Mouse (Mus musculus) megakaryocyte-erythroid progenitor cell, adult 5-6 weeks (primary cell): ENCODE measurements around the gene Rnf181. TPM values are rescaled to one million over a fixed set of nuclear protein-coding genes. Genes with fewer than 3 reads are reported as not detected.

Experiments
- ATAC-seq: replicated peaks from 2 replicates; pipeline ENCODE4 v1.8.0; 2016; ENCODE audit warnings: mild to moderate bottlenecking, inconsistent platforms; ENCODE audit not compliant: severe bottlenecking, poor library complexity, low FRiP score, low TSS enrichment
- total RNA-seq, 2 experiments: library from RNA; stranded (forward) in 1 of 2; stranded (reverse) in 1 of 2; fragments of 200-1000, 215-1000 nt in 1 of 2; fragments of >200 nt in 1 of 2; fragmentation: Nextera tagmentation in 1 of 2; gene quantifications; 2 replicates each; pipeline ENCODE4 v1.2.3; 2014 to 2017

Gene Rnf181
- total RNA-seq, 2 experiments from 2014 or later: 34.8 to 91.5 TPM

DNA sequence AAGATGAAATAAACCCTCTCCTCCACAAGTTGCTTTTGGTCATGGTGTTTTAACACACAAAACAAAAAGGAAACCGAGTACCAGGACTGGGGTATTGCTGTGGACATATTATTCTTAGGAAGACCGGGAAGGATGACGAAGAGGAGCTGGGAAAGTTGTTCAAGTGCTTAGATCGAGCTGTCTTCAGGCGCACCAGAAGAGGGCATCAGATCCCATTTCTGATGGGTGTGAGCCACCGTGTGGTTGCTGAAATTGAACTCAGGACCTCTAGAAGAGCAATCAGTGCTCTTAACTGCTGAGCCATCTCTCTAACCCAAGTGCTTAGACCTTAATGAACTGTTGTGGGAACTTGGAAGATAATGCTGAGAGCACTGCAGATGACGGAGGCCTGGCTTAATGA is 2.7 kb downstream of the Rnf181 start:
- ATAC-seq: no peak

GRCm38 (mm10) chr6:72362132-72363028 is 4.4 kb downstream of the Rnf181 start:
- ATAC-seq: peak; percentile 89

DNA sequence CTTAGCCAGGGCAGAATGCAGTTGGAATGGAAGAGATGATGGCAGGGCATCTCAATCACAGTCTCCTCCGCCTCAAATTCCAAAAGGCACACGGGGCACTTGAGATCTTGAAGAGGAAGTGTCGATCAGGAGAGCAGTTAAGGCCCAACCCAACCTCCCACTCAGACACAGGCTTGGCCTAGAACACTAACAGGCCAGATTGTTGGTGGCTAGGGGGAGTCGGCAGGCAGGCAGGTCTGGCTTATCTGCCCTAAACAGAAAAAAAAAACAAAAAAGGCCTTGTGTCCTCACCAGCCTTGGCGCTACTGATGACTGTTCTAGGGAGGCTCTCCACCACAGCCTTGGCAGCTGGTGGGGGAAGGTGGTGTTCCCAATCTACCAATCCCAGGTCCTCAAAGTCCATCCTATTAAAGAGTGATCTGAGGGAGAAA is 5.6 kb downstream of the Rnf181 start:
- peak; percentile 45 for ATAC-seq

- no peak for ATAC-seq
Observed at GRCm38 (mm10) chr6:72360599-72360935, 6.2 kb downstream of the Rnf181 start.

DNA sequence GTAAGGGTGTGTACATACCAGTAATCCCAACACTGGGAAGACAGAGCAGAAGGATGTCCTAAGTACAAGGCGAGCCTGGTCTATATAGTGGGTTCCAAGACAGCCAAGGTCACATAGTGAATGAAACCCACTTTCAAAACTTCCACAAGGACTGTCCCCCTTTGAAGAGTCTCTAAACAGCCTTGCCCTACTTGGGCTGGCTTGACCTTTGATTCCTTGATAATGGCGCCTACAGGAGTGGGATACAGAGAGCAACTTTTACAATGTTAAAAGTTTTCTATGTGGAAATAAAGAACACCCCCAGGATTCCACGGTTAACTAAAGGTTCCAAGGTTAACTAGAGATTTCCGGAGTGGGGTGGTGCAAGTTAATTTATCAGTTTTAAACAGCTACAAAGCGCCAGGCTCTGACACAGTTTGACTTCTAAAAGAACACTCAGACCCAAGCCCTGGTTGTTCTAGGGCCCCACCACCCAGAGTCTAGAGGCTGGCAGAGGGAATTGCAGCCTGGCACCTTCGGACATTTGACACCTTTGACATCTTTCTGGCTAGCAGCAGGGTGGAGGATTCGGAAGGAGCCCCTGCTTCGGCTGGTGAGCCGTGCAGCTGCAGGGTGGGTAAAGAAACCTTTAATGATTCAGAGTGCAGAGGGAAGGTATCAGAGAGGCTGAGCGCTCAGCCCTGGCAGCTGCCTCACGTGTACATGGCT is 6.7 kb downstream of the Rnf181 start:
- ATAC-seq: no peak

DNA sequence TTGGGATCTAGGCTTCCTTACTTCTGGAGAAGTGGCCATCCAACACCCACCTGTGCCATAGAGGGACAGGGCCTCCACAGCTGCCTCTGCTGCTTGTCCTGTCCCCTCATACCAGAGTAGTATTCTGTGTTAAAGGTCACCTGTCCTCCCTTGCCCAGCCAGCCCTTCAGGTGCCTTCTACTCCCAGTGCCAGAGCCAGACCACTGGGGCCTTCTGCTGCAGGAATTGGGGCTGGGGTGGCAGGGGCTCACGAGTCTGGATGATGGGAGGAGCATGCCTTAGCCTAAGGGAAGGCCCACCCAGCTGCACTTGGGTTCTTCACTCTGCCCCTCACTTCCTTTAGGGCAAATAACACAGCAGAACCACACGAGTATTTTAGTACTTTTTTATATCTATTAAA is 7.4 kb downstream of the Rnf181 start:
- no peak for ATAC-seq

DNA sequence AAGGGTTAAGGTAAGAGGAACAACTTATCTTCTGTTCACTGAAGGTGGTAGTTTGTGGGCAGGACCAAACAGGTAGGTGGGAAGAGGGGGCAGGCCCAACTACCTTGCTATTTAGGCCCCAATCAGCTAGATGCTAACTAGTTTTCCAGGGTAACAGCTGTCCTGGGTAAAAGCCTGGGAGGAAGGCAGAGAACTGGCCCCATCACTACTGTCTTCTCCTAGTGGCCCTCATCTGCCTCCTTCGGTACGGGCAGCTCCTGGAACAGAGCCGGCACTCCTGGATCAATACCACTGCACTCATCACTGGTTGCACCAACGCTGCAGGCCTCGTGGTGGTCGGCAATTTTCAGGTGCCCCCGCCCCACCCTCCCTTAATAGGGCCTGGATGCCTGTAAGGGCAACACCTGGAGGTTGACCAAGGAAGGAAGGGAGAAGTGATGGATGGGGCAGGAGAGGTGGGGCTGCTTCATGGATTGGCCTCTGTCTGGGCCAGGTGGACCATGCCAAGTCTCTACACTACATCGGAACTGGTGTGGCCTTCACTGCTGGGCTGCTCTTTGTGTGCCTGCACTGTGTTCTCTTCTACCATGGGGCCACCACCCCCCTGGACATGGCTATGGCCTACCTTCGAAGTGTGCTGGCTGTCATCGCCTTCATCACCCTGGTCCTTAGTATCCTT is 8.5 kb downstream of the Rnf181 start:
- no peak for ATAC-seq

DNA sequence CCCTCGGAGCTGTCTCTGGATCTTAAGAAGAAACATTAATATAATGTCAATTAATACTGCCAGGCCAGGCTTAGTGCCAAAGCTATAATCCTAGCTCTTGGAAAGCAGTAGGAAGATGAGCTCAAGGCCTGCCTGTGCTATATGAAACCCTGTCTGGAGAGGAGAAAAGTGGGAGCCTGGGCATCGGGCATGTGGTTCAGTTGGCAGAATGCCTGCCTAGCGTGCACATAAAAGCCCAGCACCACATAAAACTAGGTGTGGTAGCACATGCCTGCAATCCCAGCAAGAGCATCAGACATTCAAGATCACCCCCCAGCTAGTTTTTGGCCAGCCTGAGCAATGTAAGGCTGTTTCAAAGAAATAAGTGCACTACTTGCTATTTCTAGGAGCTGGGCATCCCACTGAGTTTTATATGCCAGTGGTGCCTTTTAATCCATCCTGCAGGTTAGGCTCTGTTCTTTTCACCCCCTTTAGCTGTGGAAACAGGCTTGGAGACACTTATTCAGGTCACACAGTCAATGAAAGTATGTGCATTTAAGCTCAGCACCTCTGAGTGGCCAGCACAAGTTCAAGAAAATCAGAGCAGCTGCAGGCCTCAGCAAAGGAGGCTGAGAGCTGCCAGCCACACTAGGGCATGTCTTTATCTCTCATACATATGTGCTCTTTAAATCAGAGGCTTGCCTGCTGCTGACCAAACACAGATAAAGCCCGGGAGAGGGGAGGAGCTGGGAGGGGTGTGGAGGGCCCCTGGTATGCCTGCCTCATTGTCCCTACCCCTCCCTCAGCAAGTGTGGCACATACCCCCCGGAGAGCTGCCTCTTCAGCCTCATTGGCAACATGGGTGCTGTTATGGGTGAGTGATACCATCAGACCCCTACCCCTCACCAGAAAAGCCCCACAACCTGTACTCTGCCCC is 9.3 kb downstream of the Rnf181 start:
- peak; percentile 54 for ATAC-seq

DNA sequence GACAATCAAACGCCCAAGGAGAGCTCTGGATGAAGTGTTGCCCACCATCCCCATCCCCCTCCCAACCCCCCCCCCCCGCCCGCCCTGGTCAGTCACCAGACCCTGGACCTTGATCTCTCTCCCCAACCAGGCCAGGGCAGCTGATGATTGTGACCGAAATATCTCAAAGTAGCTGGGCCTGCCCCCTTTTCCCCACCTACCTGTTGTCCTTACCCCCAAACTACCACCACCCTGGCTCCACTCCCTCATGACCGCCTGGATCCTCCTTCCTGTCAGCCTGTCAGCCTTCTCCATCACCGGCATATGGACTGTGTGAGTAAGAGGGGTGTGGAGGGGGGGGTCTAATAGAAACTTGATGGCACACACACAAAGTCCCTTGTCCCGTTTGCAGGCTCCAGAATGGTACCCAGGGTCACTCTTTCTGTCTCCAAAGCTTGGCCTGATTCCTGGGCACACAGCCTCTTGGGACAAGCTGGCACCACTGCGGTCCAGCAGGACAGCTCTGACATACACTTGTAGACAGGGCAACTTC is 10.7 kb downstream of the Rnf181 start:
- no peak for ATAC-seq

GRCm38 (mm10) chr6:72355066-72355911 is 11.5 kb downstream of the Rnf181 start, which contains the start of gene Tmem150a:
Tmem150a (plus strand) TSS chr6:72355447.
- peak; percentile 25 for ATAC-seq

GRCm38 (mm10) chr6:72354025-72354424 is 12.7 kb downstream of the Rnf181 start:
- no peak for ATAC-seq

- ATAC-seq: no peak
Observed at GRCm38 (mm10) chr6:72352636-72353405, 13.9 kb downstream of the Rnf181 start.

DNA sequence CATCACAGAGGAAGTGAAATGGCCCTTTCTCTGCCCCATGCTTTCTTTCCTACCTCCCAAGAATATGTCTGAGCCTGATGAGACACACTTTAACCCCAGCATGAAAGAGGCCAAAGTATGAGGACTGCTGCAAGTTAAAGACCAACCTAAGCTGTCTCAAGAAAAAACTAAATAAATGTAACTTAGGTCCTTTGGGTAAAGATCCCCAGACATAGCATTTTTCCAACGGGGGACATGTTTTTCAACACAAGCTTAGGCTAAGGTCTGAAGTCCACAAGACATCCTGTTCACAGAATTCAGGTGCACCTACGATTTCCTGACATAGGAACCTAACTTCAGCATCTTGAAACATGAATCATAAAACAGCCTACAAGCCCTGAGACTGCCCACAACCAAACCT is 16.5 kb downstream of the Rnf181 start:
- ATAC-seq: no peak

DNA sequence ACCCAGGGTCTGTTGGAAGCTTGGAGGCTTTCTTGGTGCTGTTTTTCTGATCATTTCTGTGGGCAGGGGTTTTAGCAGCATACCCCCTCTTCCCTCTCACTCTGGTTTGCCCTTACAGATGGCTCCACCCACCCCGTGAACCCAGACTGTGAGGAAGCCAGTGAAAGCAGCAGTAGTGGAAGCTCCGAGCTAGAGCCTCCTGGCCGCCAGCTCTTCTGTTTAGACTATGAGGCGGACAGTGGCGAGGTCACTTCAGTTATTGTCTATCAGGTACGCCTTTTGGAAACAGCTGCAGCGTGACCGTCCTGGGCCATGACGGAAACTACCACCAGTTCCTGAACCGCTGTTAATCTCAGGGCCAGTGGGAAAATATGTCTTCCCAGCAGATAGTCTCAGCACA is 18.3 kb downstream of the Rnf181 start:
- no peak for ATAC-seq

DNA sequence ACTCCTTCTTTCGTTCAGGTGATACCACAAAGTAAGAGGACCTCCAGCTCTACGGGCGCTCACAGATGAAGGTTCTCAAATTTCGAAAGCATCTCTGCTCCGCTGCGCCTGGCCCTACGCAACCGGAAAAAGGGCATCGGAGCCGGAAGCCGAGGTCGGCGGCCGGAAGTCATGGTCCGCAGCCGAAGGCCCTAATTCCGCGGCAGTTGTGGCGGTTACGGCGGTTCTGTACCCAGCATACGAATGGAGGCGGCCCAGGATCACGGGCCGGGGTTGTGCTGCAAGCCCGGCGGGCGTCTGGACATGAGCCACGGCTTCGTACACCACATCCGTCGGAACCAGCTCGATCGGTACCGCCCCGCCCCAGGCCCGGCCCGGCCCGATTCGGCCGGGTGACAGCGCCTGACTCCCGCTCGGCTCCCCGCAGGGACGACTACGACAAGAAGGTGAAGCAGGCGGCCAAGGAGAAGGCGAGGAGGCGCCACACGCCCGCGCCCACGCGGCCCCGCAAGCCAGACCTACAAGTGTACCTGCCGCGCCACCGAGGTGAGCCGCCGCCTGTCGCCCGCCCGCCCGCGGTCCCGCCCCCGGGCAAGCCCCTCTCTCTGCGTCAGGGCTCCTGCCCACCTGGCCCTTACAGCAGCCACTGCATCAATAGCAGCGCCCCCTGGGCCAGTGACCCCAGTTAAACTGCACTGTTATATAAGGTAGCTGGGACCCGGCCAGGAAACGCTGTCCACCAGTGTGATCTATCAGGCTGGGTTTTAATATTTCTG is 19.4 kb downstream of the Rnf181 start, which contains the start of gene 0610030E20Rik:
Gene 0610030E20Rik, plus strand, starts transcription at position 152 of the 776 bp plus-strand sequence.
- ATAC-seq: peak; percentile 51

DNA sequence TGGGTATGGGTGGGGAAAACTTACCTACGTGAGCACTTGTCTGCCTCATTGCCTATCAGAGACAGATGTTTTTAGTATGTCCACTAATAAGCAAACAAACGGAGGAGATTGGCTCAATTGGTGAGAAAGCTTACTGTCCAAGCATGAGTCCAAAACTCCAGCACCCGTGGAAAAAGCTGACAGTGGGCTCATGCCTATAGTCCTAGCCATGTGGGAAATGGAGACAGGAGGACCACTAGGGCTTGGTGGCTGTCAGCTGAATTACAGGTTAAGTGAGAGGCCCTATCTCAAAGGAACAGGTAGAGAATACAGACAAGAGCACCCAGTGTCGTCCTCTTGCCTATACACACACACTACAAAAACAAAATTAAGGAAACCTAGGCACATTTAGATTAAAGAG is 20.5 kb downstream of the Rnf181 start:
- ATAC-seq: peak; percentile 48; the same call in 1 of the 2 replicates
